Mouse (Mus musculus): Measurements from ENCODE around the gene Dpp7.

The Dpp7 gene

DNA sequence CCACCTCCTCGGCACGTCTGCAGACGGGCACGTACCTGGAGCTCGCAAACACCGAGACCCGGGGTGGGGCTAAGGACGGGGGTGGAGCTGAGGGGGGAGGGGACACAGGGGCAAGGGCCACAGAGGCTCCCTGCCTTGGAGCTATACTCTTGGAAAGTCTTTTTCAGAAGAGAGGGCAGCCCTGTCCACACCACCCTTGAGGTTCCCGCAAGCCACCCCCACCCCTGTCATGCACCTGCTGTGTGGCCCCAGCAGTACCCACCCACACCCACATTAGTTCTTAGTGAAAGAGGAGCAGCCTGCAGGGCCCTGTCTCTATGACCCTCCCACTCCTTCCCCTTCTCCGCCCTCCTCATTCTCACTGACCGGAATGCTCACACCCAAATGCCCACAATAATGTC lies 44.7 kb downstream of the Dpp7 start:
- DNase-seq (ENCODE audit: low spot score in 2 of 2), result no peak

DNA sequence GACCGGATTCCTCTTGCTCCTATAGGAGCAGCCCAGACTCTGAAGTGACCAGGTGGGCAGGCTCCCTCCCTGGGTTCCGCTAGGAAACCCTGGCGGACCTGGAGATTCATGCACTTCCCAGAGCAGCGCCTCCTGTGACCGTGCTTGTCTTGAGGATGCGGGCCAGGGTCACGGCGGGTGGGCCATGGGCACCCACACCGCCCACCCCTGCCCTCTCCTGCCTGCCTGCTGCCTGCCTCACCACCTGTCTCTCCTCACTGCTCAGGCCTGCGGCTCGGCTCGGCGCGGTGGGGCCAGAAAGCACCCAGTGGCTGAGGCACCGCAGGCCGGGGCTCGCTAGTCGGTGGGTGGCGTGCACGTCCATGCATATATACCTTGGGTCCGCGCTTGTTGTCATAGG lies 45.2 kb downstream of the Dpp7 start:
- DNase-seq (ENCODE audit: low spot score in 2 of 2), result no peak

DNA sequence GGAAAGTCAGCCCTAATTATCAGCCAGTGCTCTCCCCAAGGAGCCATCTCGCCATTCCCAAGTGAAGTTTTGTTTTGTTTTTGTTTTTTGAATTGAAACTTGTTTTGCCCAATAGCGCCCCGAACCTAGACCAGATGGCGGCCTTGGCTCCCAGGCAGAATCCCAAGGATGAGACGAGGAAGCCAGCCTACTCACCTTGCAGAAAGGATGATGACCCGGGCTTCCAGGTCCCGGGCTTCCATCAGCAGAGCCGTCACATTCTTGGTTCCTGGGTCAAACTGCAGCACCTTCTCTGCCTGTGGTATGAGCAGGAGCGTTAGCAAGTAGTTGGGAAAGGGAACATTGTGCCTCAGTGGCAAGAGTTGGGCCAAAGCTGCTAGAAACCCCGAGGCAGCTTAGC lies 46.0 kb downstream of the Dpp7 start:
- no peak for DNase-seq (ENCODE audit: low spot score in 2 of 2)

DNA sequence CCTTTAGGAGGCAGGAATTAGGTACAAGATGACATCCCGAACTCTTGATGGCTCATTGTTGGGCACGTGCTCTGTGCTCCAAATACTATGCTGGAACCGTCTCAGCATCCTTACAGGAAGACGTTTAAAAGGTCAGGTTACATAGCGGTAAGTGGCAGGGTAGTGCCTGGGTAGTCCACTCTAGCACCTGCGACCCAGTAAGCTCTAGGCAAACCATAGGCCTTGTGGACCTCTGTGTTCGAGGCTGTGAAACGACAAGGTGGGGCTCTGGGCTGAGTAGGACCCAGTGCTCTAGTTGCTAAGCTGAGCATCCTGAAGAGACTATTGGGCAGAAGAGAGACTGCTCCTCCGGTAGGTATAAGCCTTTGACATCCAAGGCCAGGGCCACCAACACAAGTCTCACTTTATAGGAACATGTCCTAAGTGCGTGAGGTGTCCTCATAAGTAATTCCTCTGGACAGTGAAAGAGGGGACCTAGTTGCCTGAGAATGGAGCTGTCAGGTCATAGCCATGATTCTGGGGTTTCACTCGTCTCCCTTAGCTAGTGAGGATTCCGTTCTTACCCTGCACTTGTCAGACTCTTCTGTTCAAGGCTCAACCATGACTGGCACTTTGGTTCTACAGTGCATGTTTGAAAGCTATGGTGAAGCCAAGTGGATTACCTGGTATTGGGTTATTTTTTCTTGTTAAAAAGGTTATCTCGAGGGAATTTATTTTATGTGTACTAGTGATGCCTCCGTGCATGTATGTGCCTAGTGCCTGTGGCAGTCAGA lies 50.4 kb downstream of the Dpp7 start:
- no peak for DNase-seq (ENCODE audit: low spot score in 2 of 2)

DNA sequence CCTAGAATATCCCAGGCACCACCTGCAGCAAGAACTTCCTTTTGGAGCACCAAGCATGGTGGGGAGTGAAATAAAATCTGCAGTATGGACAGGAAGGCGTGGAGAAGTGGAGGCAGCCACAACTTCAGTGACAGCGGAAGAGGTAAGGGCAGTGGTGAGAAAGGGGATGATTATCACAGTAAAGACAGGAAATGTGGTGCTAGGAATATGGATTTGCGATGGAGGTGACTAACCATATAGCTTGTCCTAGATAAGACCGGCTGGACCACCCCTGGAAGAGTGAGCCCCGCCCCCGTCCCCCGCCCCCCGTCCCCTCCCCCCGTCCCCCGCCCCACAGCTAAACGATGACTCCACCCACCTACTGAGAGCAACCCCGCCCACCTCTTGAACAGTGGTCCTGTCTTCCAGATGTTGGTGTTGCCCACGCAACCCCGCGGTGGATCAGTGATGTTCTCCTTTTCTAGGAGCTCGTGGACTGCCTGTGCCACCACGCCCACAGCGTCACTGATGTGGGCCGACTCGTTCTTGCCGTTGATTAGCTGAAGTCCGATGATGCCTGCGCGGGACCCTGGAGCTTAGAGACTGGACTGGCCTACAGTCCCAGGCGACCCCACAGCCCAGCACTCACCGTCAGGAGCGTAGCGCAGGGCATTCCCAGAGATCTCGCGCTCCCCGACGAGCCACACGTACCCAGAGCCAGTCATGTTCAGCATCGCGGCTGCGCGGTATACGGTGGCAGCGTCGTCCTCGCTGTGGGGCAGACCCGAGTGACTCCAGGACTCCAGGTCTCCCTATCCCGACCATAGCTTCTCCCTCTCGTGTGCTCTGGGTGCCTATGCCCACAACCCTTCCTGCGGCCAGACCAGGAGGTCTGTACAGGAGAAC lies 51.3 kb downstream of the Dpp7 start:
- no peak for DNase-seq (ENCODE audit: low spot score in 2 of 2)

DNA sequence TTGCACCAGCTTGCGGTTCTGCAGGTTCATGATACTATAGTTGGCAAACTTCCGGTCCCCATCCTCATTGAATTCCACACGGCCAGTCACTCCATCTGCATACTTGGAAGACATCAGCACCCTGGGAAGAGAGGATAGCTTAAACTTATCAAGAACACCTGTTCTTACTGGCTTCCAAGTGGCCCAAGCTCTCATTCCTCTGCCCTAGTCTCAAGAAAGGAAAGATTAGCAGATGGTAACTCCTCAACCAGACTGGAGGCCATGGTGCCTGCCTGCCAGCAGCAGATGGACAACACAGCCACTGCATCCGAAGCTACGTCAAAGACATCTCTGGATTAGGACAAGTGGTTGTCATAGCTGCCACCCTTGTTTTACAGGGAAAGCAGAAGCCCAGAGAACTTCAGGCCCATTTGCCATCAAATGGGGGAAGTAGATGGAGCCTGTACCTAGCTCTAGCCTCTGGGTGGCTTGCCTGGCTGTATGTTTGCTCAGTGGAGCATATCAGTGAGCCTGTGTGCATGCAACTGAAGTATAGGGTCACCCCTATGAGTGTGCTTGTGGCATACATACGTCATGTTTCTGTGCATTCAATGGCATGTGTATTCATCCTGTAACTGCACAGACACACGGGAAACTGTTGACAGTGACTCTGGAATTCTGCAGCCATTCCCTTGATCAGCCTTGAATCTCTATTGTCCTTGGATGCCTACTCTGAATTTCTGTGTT lies 52.1 kb downstream of the Dpp7 start:
- no peak for DNase-seq (ENCODE audit: low spot score in 2 of 2)

DNA sequence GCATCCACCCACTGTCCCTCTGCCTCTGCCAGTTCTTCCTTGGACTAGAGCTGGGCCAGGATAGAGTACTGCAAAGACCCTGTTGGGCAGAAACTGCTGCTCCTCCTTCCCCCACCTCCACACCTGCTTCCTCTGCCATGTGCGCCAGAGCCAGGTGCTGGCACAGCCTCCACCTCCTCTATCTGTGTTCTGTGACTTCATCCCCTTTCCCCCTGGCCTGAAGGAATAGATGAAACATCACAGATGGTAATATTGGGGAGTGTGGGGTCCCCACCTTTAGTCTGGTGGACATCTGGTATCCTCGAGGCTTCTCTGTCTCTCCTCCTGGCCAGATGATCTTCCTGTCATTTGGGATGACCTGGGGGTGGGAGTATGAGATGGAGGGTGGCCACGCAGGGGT lies 52.7 kb downstream of the Dpp7 start:
- no peak for DNase-seq (ENCODE audit: low spot score in 2 of 2)
